Mouse (Mus musculus) hindbrain, embryonic 10.5 days (tissue): Measurements from ENCODE around the gene Mindy1. TPM values are rescaled to one million over a fixed set of nuclear protein-coding genes. Genes with fewer than 3 reads are reported as not detected.

ENCODE experiments used
- DNase-seq: peaks from one replicate; pipeline ENCODE4 v3.0.0-alpha.2; 2017; ENCODE audit warnings: low spot score
- H3K27ac ChIP-seq: fragments of 300-500 bp; sonication (generic); 2 replicates; pipeline ENCODE4 v1.5.1; 2016; ENCODE audit warnings: mild to moderate bottlenecking, moderate library complexity
- H3K27me3 ChIP-seq: fragments of 300-500 bp; sonication (generic); 2 replicates; pipeline ENCODE4 v1.6.1; 2016; ENCODE audit warnings: mild to moderate bottlenecking; ENCODE audit not compliant: poor library complexity, insufficient read depth, severe bottlenecking
- H3K36me3 ChIP-seq: fragments of 300-500 bp; sonication (generic); 2 replicates; pipeline ENCODE4 v1.6.1; 2016; ENCODE audit warnings: mild to moderate bottlenecking, moderate library complexity
- H3K4me1 ChIP-seq: fragments of 300-500 bp; sonication (generic); replicated peaks from 2 replicates; pipeline ENCODE4 v1.6.1; 2016; ENCODE audit warnings: mild to moderate bottlenecking
- H3K4me3 ChIP-seq: fragments of 300-500 bp; sonication (generic); 2 replicates; pipeline ENCODE4 v1.5.1; 2016; ENCODE audit warnings: mild to moderate bottlenecking, moderate library complexity
- H3K9me3 ChIP-seq: fragments of 300-500 bp; sonication (generic); 2 replicates; pipeline ENCODE4 v1.6.1; 2016; ENCODE audit warnings: mild to moderate bottlenecking, moderate library complexity
- WGBS: fragments of 180-500 bp; shearing (Covaris S2); methylation state at CpG from one replicate; pipeline ENCODE4 v1.1.7; 2016; 5-methylcytosine and 5-hydroxymethylcytosine counted together
- polyA plus RNA-seq: library from polyadenylated mRNA; unstranded; fragments of >200 nt; fragmentation: Nextera tagmentation; extraction: Ambion mirVana; gene quantifications from 2 replicates; pipeline ENCODE4 v1.2.1, GENCODE M21; 2016

The Mindy1 gene
- polyA plus RNA-seq, 1 experiment from 2014 or later: 44.1 TPM

GRCm38 (mm10) chr3:95289419-95289818 is 8.3 kb downstream of the Mindy1 start:
- no peak for DNase-seq
- H3K27me3 ChIP-seq: no peaks in the 10 kb centered on the region
- WGBS: 90% methylated on average over 4 of the region's 4 CpGs
- peaks cover 73% of the 10 kb centered on the region for H3K36me3 ChIP-seq
- no peak overlapping the region for H3K4me3 ChIP-seq
- H3K4me1 ChIP-seq: peaks cover 6% of the 10 kb centered on the region
- no peak overlapping the region for H3K27ac ChIP-seq
- H3K9me3 ChIP-seq: no peaks in the 10 kb centered on the region

DNA sequence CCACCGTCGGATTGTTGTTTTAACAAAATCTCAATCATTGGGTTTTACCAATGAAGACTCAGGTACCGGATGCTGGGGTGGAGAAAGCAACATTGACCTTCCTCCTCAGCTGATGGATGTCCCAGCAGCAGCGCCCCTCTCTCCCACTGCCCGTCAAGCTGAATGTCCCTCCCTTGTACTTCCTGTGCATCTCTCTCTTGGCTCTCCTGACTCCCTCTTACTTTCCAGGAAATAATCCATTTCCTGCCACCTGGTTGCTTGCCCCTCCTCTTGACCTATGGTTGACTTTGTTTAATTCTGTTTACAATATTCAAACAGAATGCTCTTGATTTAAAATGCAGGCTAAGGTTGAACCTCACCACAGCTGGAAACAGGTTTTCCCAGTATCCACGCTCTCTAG is 9.0 kb downstream of the Mindy1 start:
- peaks cover 80% of the 10 kb centered on the region for H3K36me3 ChIP-seq
- no peak for DNase-seq
- H3K4me1 ChIP-seq: no peaks in the 10 kb centered on the region
- H3K4me3 ChIP-seq: no peak overlapping the region
- H3K27me3 ChIP-seq: no peaks in the 10 kb centered on the region
- no peaks in the 10 kb centered on the region for H3K9me3 ChIP-seq
- H3K27ac ChIP-seq: no peak overlapping the region
- 80% methylated on average over 6 of the region's 6 CpGs for WGBS

- Histone ChIP-seq H3K4me1 (peaks cover 6% of the 10 kb centered on the region; the same call in 1 of the 2 replicates), H3K36me3 (peaks cover 88% of the 10 kb centered on the region), H3K27me3 (no peaks in the 10 kb centered on the region), H3K27ac (no peak overlapping the region), H3K9me3 (no peaks in the 10 kb centered on the region), H3K4me3 (no peak overlapping the region)
- DNase-seq: no peak
- 85% methylated on average over 4 of the region's 4 CpGs for WGBS
Observed at GRCm38 (mm10) chr3:95291041-95291440, 9.9 kb downstream of the Mindy1 start.

DNA sequence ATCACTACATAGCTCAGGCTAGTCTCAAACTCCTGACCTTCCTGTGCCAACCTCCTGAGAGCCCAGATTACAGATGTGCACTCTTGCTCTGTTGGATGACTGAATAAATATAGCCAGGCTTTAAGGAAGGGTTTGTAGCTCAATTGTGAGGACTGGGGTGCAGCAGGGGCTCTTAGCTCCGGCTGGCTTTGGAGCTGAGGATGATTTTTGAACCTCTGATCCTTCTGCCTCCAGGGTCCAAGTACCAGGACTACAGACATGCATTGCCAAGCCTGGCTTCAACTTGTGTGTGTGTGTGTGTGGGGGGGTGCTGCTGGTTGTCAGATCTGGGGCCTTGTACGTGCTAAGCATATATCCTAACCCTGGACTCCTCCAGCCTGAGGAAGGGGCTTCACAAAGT is 11.8 kb downstream of the Mindy1 start:
- H3K27me3 ChIP-seq: no peaks in the 10 kb centered on the region
- 80% methylated on average over 2 of the region's 2 CpGs for WGBS
- no peak overlapping the region for H3K27ac ChIP-seq
- peaks cover 93% of the 10 kb centered on the region for H3K36me3 ChIP-seq
- DNase-seq: no peak
- peaks cover 6% of the 10 kb centered on the region; the same call in 1 of the 2 replicates for H3K4me1 ChIP-seq
- H3K9me3 ChIP-seq: no peaks in the 10 kb centered on the region
- H3K4me3 ChIP-seq: no peak overlapping the region

GRCm38 (mm10) chr3:95293537-95293936 is 12.4 kb downstream of the Mindy1 start:
- peaks cover 6% of the 10 kb centered on the region; the same call in 1 of the 2 replicates for H3K4me1 ChIP-seq
- peaks cover 91% of the 10 kb centered on the region for H3K36me3 ChIP-seq
- H3K9me3 ChIP-seq: no peaks in the 10 kb centered on the region
- H3K4me3 ChIP-seq: no peak overlapping the region
- DNase-seq: no peak
- no peaks in the 10 kb centered on the region for H3K27me3 ChIP-seq
- no peak overlapping the region for H3K27ac ChIP-seq
- WGBS: 87% methylated on average over 11 of the region's 11 CpGs

DNA sequence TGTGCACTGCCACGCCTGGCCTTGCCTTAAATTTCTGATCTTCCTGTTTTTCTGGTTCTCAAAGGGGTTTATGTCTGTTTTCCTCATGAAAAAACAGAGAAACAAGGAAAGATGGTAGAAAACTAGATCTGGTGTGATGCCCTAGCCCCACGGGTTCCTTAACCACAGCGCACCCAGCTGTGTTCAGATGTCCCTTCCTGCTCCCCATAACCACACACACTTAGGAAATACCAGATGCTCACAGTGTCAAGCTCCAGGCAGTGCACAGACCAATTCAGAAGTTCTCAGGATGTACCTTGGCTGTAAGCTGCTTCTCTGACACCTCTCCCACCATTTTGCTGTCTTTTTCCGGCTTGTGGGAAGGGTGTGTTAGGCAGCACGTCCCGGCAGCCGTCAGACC is 13.2 kb downstream of the Mindy1 start:
- Histone ChIP-seq H3K9me3 (no peaks in the 10 kb centered on the region), H3K4me3 (no peak overlapping the region), H3K4me1 (peaks cover 6% of the 10 kb centered on the region; the same call in 1 of the 2 replicates), H3K27me3 (no peaks in the 10 kb centered on the region), H3K27ac (no peak overlapping the region), H3K36me3 (peaks cover 84% of the 10 kb centered on the region)
- no peak for DNase-seq
- 90% methylated on average over 7 of the region's 7 CpGs for WGBS

- no peak for DNase-seq
- H3K27me3 ChIP-seq: no peaks in the 10 kb centered on the region
- peaks cover 6% of the 10 kb centered on the region; the same call in 1 of the 2 replicates for H3K4me1 ChIP-seq
- no peaks in the 10 kb centered on the region for H3K9me3 ChIP-seq
- H3K36me3 ChIP-seq: peaks cover 80% of the 10 kb centered on the region
- no peak overlapping the region for H3K27ac ChIP-seq
- 87% methylated on average over 5 of the region's 5 CpGs for WGBS
- no peak overlapping the region for H3K4me3 ChIP-seq
Observed at GRCm38 (mm10) chr3:95294718-95295117, 13.6 kb downstream of the Mindy1 start.

- peaks cover 76% of the 10 kb centered on the region for H3K36me3 ChIP-seq
- H3K27me3 ChIP-seq: no peaks in the 10 kb centered on the region
- no peaks in the 10 kb centered on the region for H3K9me3 ChIP-seq
- WGBS: 82% methylated on average over 11 of the region's 11 CpGs
- H3K4me1 ChIP-seq: peaks cover 6% of the 10 kb centered on the region; the same call in 1 of the 2 replicates
- no peak overlapping the region for H3K4me3 ChIP-seq
- no peak overlapping the region; the same call in 1 of the 2 replicates for H3K27ac ChIP-seq
- DNase-seq: no peak
Observed at GRCm38 (mm10) chr3:95295321-95296102, 14.4 kb downstream of the Mindy1 start.

DNA sequence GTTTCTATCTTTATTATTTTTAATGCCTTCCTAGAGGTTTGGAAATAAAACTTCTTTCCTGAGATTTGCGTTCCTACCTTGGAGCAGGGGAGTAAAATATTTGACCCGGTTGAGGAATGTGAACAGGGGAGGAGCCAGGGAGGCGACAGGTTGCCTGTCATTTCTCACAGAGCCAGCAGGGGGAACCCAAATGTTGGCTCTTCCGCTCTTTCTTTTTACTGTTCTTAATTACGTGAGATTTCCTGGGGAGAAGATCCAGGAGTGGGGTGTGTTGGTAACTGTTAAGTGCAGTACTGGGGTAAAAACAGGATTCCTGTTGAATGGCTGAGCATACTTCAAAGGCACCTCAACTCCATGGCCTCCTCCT is 14.9 kb downstream of the Mindy1 start:
- H3K4me3 ChIP-seq: no peak overlapping the region
- H3K4me1 ChIP-seq: peaks cover 6% of the 10 kb centered on the region; the same call in 1 of the 2 replicates
- no peaks in the 10 kb centered on the region for H3K9me3 ChIP-seq
- WGBS: 14% methylated on average over 5 of the region's 5 CpGs
- peaks cover 70% of the 10 kb centered on the region for H3K36me3 ChIP-seq
- H3K27me3 ChIP-seq: no peaks in the 10 kb centered on the region
- H3K27ac ChIP-seq: no peak overlapping the region; the same call in 1 of the 2 replicates
- peak; percentile 51 for DNase-seq

DNA sequence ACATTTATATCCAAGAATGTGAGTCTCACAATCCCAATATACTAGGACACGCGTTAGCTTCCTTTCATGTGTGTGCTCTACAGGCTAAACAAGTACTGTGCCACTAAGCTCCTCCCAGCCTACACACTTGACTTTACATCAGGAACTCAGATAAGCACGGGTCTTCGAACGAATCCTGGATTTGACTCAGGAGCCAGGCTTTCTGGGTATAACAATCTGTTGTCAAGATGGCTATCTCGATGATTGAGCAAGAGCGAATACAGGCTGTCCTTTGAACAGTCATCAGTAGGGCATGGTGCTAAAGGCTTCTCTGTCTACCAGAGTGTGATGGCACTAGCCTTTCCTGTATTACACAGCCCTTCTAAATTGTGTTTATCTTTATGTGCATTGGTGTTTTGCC is 16.9 kb downstream of the Mindy1 start:
- no peaks in the 10 kb centered on the region for H3K9me3 ChIP-seq
- no peak overlapping the region for H3K27ac ChIP-seq
- 92% methylated on average over 7 of the region's 7 CpGs for WGBS
- H3K4me3 ChIP-seq: no peak overlapping the region
- H3K36me3 ChIP-seq: peaks cover 52% of the 10 kb centered on the region
- peaks cover 6% of the 10 kb centered on the region; the same call in 1 of the 2 replicates for H3K4me1 ChIP-seq
- no peaks in the 10 kb centered on the region for H3K27me3 ChIP-seq
- DNase-seq: no peak

DNA sequence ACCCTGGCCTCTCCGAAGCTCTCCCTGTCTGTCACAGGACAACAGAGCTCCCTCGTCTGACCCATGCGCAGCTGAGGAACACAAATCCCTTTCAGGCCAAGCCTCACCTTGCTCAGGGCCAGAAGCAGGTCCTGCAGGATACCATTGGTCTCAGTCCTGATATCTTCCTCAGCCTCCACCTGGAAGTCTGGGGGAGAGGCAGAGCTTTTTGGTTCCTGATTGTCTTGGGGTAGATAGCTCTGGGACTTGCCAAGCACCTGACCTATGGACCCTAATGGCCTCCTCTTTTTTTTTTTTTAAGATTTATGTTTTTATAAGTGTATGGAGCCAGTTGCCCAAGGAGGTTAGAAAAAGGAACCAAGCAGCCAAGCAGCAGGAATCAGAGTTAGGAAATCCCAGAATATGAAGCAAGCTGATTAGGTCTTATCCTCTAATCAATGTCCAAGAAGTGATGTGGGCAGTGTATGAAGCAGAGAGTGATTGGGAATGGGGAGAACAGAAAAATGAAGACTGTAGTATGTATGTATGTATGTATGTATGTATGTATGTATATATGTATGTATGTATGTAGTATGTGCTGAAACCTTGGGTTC is 20.2 kb downstream of the Mindy1 start:
- H3K36me3 ChIP-seq: peaks cover 29% of the 10 kb centered on the region
- no peak for DNase-seq
- H3K4me3 ChIP-seq: no peak overlapping the region
- H3K27ac ChIP-seq: no peak overlapping the region
- H3K27me3 ChIP-seq: no peaks in the 10 kb centered on the region
- WGBS: 77% methylated on average over 3 of the region's 3 CpGs
- no peaks in the 10 kb centered on the region for H3K9me3 ChIP-seq
- no peaks in the 10 kb centered on the region for H3K4me1 ChIP-seq

- no peak for DNase-seq
- no peaks in the 10 kb centered on the region for H3K9me3 ChIP-seq
- H3K27me3 ChIP-seq: no peaks in the 10 kb centered on the region
- H3K4me1 ChIP-seq: peaks cover 4% of the 10 kb centered on the region
- peaks cover 6% of the 10 kb centered on the region for H3K36me3 ChIP-seq
- no peak overlapping the region for H3K27ac ChIP-seq
- no peak overlapping the region for H3K4me3 ChIP-seq
- 89% methylated on average over 4 of the region's 4 CpGs for WGBS
Observed at GRCm38 (mm10) chr3:95306244-95306643, 25.1 kb downstream of the Mindy1 start.

DNA sequence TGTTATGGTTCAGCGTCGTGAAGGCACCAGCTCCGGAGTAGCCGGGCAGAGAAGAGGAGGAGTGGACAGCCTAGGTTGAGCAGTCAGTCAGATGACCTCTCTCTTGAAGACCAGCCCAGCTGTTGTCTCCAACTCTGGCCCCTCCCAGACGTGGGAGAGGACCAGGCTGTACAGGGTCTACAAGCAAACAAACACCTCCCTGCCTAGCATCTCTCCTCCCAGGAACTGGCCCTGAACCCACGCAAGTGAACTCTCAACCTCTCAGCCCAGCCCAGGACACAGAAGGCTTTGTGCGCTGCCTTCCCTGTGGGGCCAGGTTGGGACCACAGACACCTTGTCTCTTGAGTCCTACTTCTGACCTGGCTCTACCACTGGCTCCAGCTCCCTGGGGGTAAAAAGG is 26.0 kb downstream of the Mindy1 start, which contains the start of gene Anxa9:
Anxa9 (minus strand) TSS at position 77 of the 400 bp plus-strand sequence.
- no peaks in the 10 kb centered on the region for H3K9me3 ChIP-seq
- no peak within 1 kb of the TSS; the same call in 1 of the 2 replicates for H3K27ac ChIP-seq
- whole genome bisulfite sequencing: 66% methylated on average over 7 of the region's 7 CpGs
- DNase-seq: no peak
- no peaks in the 10 kb centered on the region for H3K27me3 ChIP-seq
- H3K4me1 ChIP-seq: peaks cover 4% of the 10 kb centered on the region
- H3K36me3 ChIP-seq: peaks cover 6% of the 10 kb centered on the region
- H3K4me3 ChIP-seq: no peak within 1 kb of the TSS
